In genomic region chr15:56197425-56198201, GRCm38 (mm10) we compare ENCODE assay signal across 13 mouse cellular contexts.
DNase-seq lines count a peak whose midpoint lies in the region; ATAC-seq and TF ChIP-seq lines count a peak whose summit lies in the region.
"Had no signal": no experiment of that assay in that cellular context is flagged by ENCODE, and none has a peak within 500 bp of the region (broad histone marks: within the 10 kb centered on the region; RNA-seq: fewer than 3 reads in every experiment).

No protein-coding gene starts in this region.

- H3K27me3 ChIP-seq in hindbrain, postnatal 0 days (ENCODE audit: insufficient read depth, low read length) = no peaks in the 10 kb centered on the region
- H3K27me3 ChIP-seq in hindbrain, embryonic 11.5 days (ENCODE audit: control insufficient read depth, insufficient read depth, low read length) = no peaks in the 10 kb centered on the region
- H3K27me3 ChIP-seq in stomach, embryonic 16.5 days (ENCODE audit: control insufficient read depth, insufficient read depth, low read length) = no peaks in the 10 kb centered on the region

- no peaks in the 10 kb centered on the region for H3K9me3 ChIP-seq in hindbrain, postnatal 0 days (ENCODE audit: low read length)
- H3K9me3 ChIP-seq in hindbrain, embryonic 11.5 days (ENCODE audit: control insufficient read depth, low read length) = no peaks in the 10 kb centered on the region
- H3K9me3 ChIP-seq in stomach, embryonic 16.5 days (replicated peaks; ENCODE audit: control insufficient read depth, low read length) = no peaks in the 10 kb centered on the region

- H3K4me1 ChIP-seq in hindbrain, postnatal 0 days (ENCODE audit: insufficient read depth, low read length) = no peaks in the 10 kb centered on the region
- H3K4me1 ChIP-seq in hindbrain, embryonic 11.5 days (replicated peaks; ENCODE audit: control insufficient read depth, insufficient read depth, low read length) = no peaks in the 10 kb centered on the region
- 0 out of 2 replicates have a peak, but pooled peaks cover 3% of the 10 kb centered on the region for H3K4me1 ChIP-seq in stomach, embryonic 16.5 days (ENCODE audit: control insufficient read depth, insufficient read depth, low read length)

- 67% methylated on average over 1 of the region's 1 CpGs for WGBS in hindbrain, postnatal 0 days
- WGBS in hindbrain, embryonic 11.5 days = 73% methylated on average over 1 of the region's 1 CpGs
- WGBS in stomach, embryonic 16.5 days = 27% methylated on average over 1 of the region's 1 CpGs

- no peak overlapping the region for H3K27ac ChIP-seq in hindbrain, postnatal 0 days
- H3K27ac ChIP-seq in hindbrain, embryonic 11.5 days (ENCODE audit: low read depth, low read length) = no peak overlapping the region
- peak overlapping the region; percentile 52 for H3K27ac ChIP-seq in stomach, embryonic 16.5 days (ENCODE audit: low read length)

- H3K36me3 ChIP-seq in hindbrain, postnatal 0 days (ENCODE audit: insufficient read depth, low read length) = no peaks in the 10 kb centered on the region
- no peaks in the 10 kb centered on the region for H3K36me3 ChIP-seq in hindbrain, embryonic 11.5 days (ENCODE audit: control insufficient read depth, insufficient read depth, low read length)
- H3K36me3 ChIP-seq in stomach, embryonic 16.5 days (ENCODE audit: control insufficient read depth, insufficient read depth, low read length) = no peaks in the 10 kb centered on the region

- no peak for ATAC-seq in hindbrain, postnatal 0 days
- no peak for ATAC-seq in hindbrain, embryonic 11.5 days (ENCODE audit: low FRiP score)
- ATAC-seq in stomach, embryonic 16.5 days (ENCODE audit: insufficient read depth, low FRiP score) = peak; percentile 56; the same call in 1 of the 2 replicates
- ATAC-seq: activated CD4-positive, CD25-positive, alpha-beta regulatory T cell, adult 4 months had no signal

- peak; percentile 13 for DNase-seq in hindbrain, postnatal 0 days (ENCODE audit: low spot score)
- no peak for DNase-seq in hindbrain, embryonic 11.5 days (ENCODE audit: low spot score)
- peak; percentile 15 to 23 for DNase-seq in right cerebral cortex, postnatal 10 days (ENCODE audit: low spot score in 2 of 2)
- no peak for DNase-seq in right cerebral cortex, postnatal 4 days
- DNase-seq in layer of hippocampus, adult 18-20 months (ENCODE audit: low spot score in 2 of 2) = peak; percentile 16 to 76
- no peak for DNase-seq in spleen, adult 12 weeks (ENCODE audit: low spot score)
- DNase-seq: cerebellum, adult 11-12 months; kidney, adult 2 months; kidney, postnatal 4 days had no signal

- TF ChIP-seq CTCF in hindbrain, postnatal 0 days (IDR thresholded peaks at IDR 0.05; ENCODE audit: low read depth) = no peak

- H3K9ac ChIP-seq in hindbrain, postnatal 0 days (replicated peaks; ENCODE audit: low read length) = no peak overlapping the region
- H3K9ac ChIP-seq in hindbrain, embryonic 11.5 days (ENCODE audit: low read depth, low read length) = no peak overlapping the region
- H3K9ac ChIP-seq in stomach, embryonic 16.5 days (ENCODE audit: low read length) = no peak overlapping the region

- H3K4me3 ChIP-seq in hindbrain, postnatal 0 days (ENCODE audit: low read length) = no peak overlapping the region
- no peak overlapping the region for H3K4me3 ChIP-seq in hindbrain, embryonic 11.5 days (ENCODE audit: low read depth, low read length)
- no peak overlapping the region for H3K4me3 ChIP-seq in stomach, embryonic 16.5 days (replicated peaks; ENCODE audit: low read length)

- H3K4me2 ChIP-seq in hindbrain, postnatal 0 days (ENCODE audit: low read depth, low read length) = no peak overlapping the region
- no peak overlapping the region for H3K4me2 ChIP-seq in hindbrain, embryonic 11.5 days (replicated peaks; ENCODE audit: low read depth, low read length)
- no peak overlapping the region for H3K4me2 ChIP-seq in stomach, embryonic 16.5 days (ENCODE audit: low read depth, low read length)
- H3K4me2 ChIP-seq: heart, embryonic 11.5 days; liver, embryonic 11.5 days had no signal

Comparison
In these comparisons a context has a peak if more than half of its experiments do, and no peak if none do; other contexts are left out.
1. DNase-seq: peak in hindbrain, postnatal 0 days (single experiment), right cerebral cortex, postnatal 10 days (2 of 2) and layer of hippocampus, adult 18-20 months (2 of 2); none in hindbrain, embryonic 11.5 days (single experiment), right cerebral cortex, postnatal 4 days (single experiment) and spleen, adult 12 weeks (single experiment).